Mouse (Mus musculus) midbrain, embryonic 14.5 days (tissue): ENCODE measurements around the gene Art4. TPM values are rescaled to one million over a fixed set of nuclear protein-coding genes. Genes with fewer than 3 reads are reported as not detected.

Experiments
- ATAC-seq: fragments of 200-750 bp; cut with Nextera tagmentation; 2 replicates; pipeline ENCODE4 v1.8.0; 2017; ENCODE audit warnings: moderate number of reproducible peaks, moderate library complexity; ENCODE audit not compliant: low FRiP score, low TSS enrichment
- DNase-seq: peaks from one replicate; pipeline ENCODE4 v3.0.0-alpha.2; 2015
- H3K27ac ChIP-seq: fragments of 300-500 bp; sonication (generic); replicated peaks from 2 replicates; pipeline ENCODE4 v1.5.1; 2014; ENCODE audit warnings: mild to moderate bottlenecking, low read depth, low read length, moderate library complexity
- H3K27me3 ChIP-seq: fragments of 300-500 bp; sonication (generic); 2 replicates; pipeline ENCODE4 v1.6.1; 2014; ENCODE audit warnings: low read length, control low read depth, mixed read lengths; ENCODE audit not compliant: control insufficient read depth, insufficient read depth
- H3K36me3 ChIP-seq: fragments of 300-500 bp; sonication (generic); 2 replicates; pipeline ENCODE4 v1.6.1; 2014; ENCODE audit warnings: low read length, control low read depth; ENCODE audit not compliant: control insufficient read depth, insufficient read depth
- H3K4me1 ChIP-seq: fragments of 300-500 bp; sonication (generic); 2 replicates; pipeline ENCODE4 v1.6.1; 2014; ENCODE audit warnings: mild to moderate bottlenecking, antibody characterized with exemption, low read length, control low read depth; ENCODE audit not compliant: control insufficient read depth, insufficient read depth
- H3K4me2 ChIP-seq: fragments of 300-500 bp; sonication (generic); 2 replicates; pipeline ENCODE4 v1.6.1; 2014; ENCODE audit warnings: mild to moderate bottlenecking, low read length, moderate library complexity
- H3K4me3 ChIP-seq: fragments of 300-500 bp; sonication (generic); replicated peaks from 2 replicates; pipeline ENCODE4 v1.5.1; 2014; ENCODE audit warnings: low read depth, low read length
- H3K9ac ChIP-seq: fragments of 300-500 bp; sonication (generic); replicated peaks from 2 replicates; pipeline ENCODE4 v1.6.1; 2014; ENCODE audit warnings: mild to moderate bottlenecking, low read length, moderate library complexity
- H3K9me3 ChIP-seq: fragments of 300-500 bp; sonication (generic); 2 replicates; pipeline ENCODE4 v1.6.1; 2016; ENCODE audit warnings: low read length, control low read depth, mixed read lengths; ENCODE audit not compliant: control insufficient read depth
- WGBS: fragments of 180-500 bp; shearing (Covaris S2); extraction: QIAGEN DNeasy Blood & Tissue Kit; methylation state at CpG from one replicate; pipeline ENCODE4 v1.1.7; 2014; 5-methylcytosine and 5-hydroxymethylcytosine counted together
- polyA plus RNA-seq: library from polyadenylated mRNA; unstranded; fragments of >200 nt; fragmentation: Nextera tagmentation; extraction: Ambion mirVana; gene quantifications from 2 replicates; pipeline ENCODE4 v1.2.1, GENCODE M21; 2014

Gene Art4
- polyA plus RNA-seq, 1 experiment from 2014 or later = not detected

DNA sequence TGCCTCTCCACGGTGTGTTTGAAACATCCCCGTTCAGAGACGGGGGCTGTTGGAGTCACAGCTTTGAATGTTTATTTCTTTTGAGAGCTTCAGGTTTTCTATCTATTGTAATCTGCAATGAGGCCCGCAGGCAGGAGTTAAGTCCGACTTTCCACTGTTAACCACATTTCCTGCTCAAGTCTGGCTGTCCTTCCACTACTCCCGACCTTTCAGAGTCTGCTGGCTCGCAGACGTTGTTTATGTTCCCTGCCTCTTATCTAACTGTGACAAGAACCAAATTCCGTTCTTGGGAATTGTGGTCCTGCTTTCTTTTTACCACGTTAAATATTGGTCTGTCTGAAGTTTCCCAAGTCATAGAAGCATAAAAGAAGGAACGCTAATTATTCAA lies 334 bp upstream of the Art4 start:
- no peak for ATAC-seq
- H3K4me3 ChIP-seq = no peak overlapping the region

DNA sequence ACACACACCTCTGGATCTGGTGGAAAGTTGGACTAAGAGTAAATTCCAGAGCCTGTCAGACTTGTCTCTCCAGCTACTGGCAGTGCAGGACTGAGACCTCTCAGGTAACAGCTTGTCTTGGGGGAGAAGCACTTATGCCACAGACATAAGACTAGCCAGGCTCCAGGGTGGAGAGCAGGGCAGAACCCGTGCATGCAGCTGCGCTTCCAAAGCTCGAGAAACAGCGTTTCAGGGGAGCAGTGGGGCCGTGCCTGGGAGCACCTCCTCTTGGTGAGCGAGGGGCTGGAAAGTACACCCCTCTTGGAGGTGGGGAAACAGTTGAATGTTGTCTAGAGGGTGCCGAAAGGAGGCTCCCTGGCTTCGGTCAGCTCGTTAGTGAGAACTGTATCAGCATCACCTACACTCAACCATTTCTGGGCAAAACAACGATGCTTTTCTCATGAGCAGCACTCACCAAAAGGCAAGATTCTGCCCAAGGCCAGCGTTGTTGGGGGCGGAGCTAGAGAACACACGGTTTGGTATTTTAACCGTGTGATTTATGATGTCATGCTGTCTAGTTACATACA lies 1.4 kb downstream of the Art4 start:
- no peak overlapping the region for H3K27ac ChIP-seq
- H3K9me3 ChIP-seq = no peaks in the 10 kb centered on the region
- H3K36me3 ChIP-seq = no peaks in the 10 kb centered on the region
- H3K9ac ChIP-seq = no peak overlapping the region
- no peak overlapping the region for H3K4me2 ChIP-seq
- WGBS = 74% methylated on average over 14 of the region's 14 CpGs
- no peaks in the 10 kb centered on the region for H3K27me3 ChIP-seq
- H3K4me3 ChIP-seq = no peak overlapping the region
- no peak for DNase-seq
- no peaks in the 10 kb centered on the region for H3K4me1 ChIP-seq
- ATAC-seq = no peak

More for the DNA sequence above, 334 bp upstream of the Art4 start:
- Histone ChIP-seq H3K4me2 (no peak overlapping the region), H3K27me3 (no peaks in the 10 kb centered on the region), H3K4me1 (no peaks in the 10 kb centered on the region), H3K9me3 (no peaks in the 10 kb centered on the region), H3K36me3 (no peaks in the 10 kb centered on the region), H3K9ac (no peak overlapping the region), H3K27ac (no peak overlapping the region)
- no peak for DNase-seq
- 73% methylated on average over 11 of the region's 11 CpGs for WGBS

DNA sequence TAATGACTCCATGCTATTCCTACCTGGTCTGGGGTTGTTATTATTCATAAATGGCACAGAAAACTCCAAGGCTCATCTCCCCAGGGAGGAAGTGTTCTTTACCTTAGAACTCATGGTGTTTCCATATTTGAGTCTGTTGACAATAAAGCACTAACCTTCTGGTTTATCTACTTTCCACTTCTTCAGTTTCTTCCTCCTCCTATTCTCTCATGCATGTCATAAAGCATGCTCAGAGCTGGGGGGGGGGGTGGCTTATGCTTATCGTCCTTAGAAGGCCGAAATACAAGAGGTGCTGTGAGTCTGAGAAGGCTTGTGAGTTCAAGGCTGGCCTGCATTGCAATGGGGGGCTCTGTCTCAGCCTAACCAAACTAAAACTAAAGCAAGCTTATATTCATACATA lies 2.4 kb downstream of the Art4 start:
- no peaks in the 10 kb centered on the region for H3K4me1 ChIP-seq
- H3K36me3 ChIP-seq = no peaks in the 10 kb centered on the region
- H3K4me3 ChIP-seq = no peak overlapping the region
- no peak overlapping the region for H3K9ac ChIP-seq
- DNase-seq = no peak
- H3K27ac ChIP-seq = no peak overlapping the region
- H3K27me3 ChIP-seq = no peaks in the 10 kb centered on the region
- 75% methylated on average over 2 of the region's 2 CpGs for WGBS
- H3K4me2 ChIP-seq = no peak overlapping the region
- ATAC-seq = no peak
- H3K9me3 ChIP-seq = no peaks in the 10 kb centered on the region

DNA sequence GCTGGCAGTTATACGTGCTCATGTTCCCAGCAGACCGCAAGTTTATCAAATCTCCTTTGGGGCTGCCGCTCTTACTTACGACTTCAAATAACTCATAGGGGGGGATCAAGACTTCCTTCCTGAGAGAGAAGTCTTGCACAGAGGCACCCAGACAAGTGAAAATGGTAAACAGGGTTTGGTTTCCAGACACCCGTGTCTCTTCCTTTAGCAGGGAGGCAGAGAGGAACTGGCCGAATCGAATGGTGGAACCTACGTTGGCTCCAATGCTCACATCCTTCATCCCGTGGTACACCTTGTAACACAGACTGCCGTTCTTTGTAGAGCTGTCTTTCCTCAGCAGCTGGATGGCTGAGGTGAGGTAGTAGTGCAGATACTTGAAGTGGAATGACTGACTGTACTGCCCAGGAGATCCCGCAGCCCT lies 3.2 kb downstream of the Art4 start:
- ATAC-seq (no peak), DNase-seq (no peak)
- WGBS = 90% methylated on average over 11 of the region's 11 CpGs
- Histone ChIP-seq H3K4me1 (no peaks in the 10 kb centered on the region), H3K27ac (no peak overlapping the region), H3K9me3 (no peaks in the 10 kb centered on the region), H3K4me2 (no peak overlapping the region), H3K9ac (no peak overlapping the region), H3K36me3 (no peaks in the 10 kb centered on the region), H3K27me3 (no peaks in the 10 kb centered on the region), H3K4me3 (no peak overlapping the region)

DNA sequence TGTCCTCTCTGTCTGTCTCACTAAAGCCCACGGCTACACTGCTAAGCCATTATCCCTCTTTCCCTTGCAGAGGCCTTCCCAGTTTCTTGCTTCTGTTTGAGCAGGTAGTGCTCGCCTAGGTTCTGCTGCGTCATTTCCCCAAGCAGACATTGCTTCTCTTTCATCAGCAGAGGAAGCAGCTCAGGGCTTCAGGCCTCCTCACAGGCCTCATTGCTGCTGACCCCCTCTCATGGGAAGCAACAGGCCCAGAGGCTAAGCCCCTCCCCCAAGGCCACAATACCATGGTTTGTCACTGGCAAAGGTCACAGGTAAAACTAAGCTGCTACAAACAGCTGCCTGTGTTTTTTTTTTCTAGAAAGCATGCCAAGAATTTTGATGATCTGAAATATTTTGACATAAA lies 4.8 kb downstream of the Art4 start:
- no peak overlapping the region for H3K27ac ChIP-seq
- no peaks in the 10 kb centered on the region for H3K9me3 ChIP-seq
- no peaks in the 10 kb centered on the region for H3K36me3 ChIP-seq
- 61% methylated on average over 3 of the region's 3 CpGs for WGBS
- H3K4me2 ChIP-seq = no peak overlapping the region
- H3K4me1 ChIP-seq = no peaks in the 10 kb centered on the region
- H3K4me3 ChIP-seq = no peak overlapping the region
- no peaks in the 10 kb centered on the region for H3K27me3 ChIP-seq
- ATAC-seq = no peak
- no peak overlapping the region for H3K9ac ChIP-seq
- no peak for DNase-seq

DNA sequence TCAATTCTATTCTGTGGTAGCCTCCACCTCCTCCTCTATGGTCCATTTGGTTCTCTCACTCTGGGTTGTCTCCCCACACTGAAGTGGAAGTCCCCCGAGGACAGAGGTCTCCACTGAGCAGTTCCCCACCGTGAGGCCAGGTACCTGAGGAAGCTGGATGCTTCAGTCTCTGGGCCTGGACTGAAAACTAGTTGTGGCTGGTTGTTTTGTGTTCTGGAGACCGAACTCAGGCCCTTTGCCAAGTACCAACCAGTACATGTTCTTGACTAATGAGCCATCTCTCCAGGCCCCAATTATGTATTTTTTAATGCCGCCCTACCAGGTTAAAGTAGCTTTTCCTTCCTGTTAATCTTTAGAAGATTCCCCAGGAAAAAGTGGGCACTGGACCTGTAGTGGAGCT lies 5.2 kb downstream of the Art4 start:
- 87% methylated on average over 4 of the region's 4 CpGs for WGBS
- H3K4me3 ChIP-seq = no peak overlapping the region
- no peak overlapping the region for H3K4me2 ChIP-seq
- no peaks in the 10 kb centered on the region for H3K36me3 ChIP-seq
- DNase-seq (no peak), ATAC-seq (no peak)
- H3K27me3 ChIP-seq = no peaks in the 10 kb centered on the region
- no peaks in the 10 kb centered on the region for H3K4me1 ChIP-seq
- H3K9me3 ChIP-seq = no peaks in the 10 kb centered on the region
- no peak overlapping the region for H3K9ac ChIP-seq
- H3K27ac ChIP-seq = no peak overlapping the region

DNA sequence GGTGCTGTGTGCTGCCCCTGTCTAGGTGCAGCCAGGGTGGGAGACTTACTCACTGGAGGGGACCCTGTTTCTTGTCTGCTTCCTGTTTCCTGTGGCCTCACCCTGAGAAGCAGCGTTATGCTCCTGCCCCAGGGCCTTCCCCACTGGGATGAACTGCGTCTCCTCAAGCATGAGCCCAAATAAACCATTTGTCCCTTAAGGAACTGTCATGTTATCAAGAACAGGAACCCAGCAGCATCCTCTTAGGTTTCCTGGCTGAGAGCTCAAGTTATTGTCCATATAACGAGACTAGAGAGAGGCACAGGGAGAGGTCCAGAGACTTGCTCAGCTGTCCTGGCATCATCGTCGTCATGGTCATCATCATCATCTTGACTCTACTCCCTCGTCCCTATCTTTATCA lies 7.3 kb downstream of the Art4 start:
- ATAC-seq = no peak
- H3K9me3 ChIP-seq = no peaks in the 10 kb centered on the region
- no peak overlapping the region for H3K9ac ChIP-seq
- H3K36me3 ChIP-seq = no peaks in the 10 kb centered on the region
- WGBS = 80% methylated on average over 6 of the region's 6 CpGs
- no peaks in the 10 kb centered on the region for H3K27me3 ChIP-seq
- DNase-seq = no peak
- no peaks in the 10 kb centered on the region for H3K4me1 ChIP-seq
- no peak overlapping the region for H3K4me3 ChIP-seq
- H3K4me2 ChIP-seq = no peak overlapping the region
- H3K27ac ChIP-seq = no peak overlapping the region

DNA sequence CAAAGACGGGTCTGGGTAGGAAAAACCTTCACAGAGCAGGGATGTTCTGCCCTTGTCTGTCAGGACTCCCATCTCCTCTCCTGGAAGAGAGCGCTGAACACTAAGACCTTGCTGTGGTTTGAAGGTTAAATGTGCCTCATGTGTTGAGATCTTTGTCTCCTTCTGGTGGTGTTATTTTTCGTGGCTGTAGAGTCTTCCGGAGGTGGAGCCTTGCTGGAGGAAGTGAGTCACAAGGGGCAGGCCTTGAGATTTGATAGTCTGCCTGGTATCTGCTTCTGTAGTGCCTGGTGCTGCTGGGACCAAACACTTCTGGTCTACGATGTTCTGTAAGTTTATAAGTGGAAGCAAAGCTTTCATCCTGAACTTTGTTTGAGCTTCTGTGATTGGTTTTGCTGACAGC lies 8.6 kb downstream of the Art4 start:
- Histone ChIP-seq H3K9ac (no peak overlapping the region), H3K4me3 (no peak overlapping the region), H3K27ac (no peak overlapping the region), H3K4me2 (no peak overlapping the region), H3K27me3 (no peaks in the 10 kb centered on the region), H3K4me1 (no peaks in the 10 kb centered on the region), H3K9me3 (no peaks in the 10 kb centered on the region), H3K36me3 (no peaks in the 10 kb centered on the region)
- no peak for DNase-seq
- ATAC-seq = no peak
- 83% methylated on average over 5 of the region's 5 CpGs for WGBS

DNA sequence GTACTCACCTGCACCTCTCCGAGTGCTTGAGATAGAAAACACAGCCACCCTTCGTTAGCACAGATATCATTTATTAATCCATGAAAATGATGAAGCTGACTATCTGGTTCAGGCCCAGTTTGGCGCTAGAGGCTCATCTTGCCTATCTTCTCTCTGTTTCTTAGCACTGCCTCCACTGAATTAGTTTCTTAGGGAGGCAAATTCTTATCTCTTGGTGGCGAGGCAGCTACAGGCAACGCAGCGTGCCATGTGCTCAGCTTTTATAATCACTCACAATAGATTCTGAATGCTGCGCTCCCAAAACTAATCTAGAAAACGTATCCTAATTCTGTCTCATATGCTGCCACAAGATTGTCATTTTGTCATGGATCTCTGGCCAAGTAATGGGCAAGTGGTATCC lies 9.1 kb downstream of the Art4 start:
- 86% methylated on average over 8 of the region's 8 CpGs for WGBS

More for the DNA sequence above, 9.1 kb downstream of the Art4 start:
- no peak overlapping the region for H3K9ac ChIP-seq
- H3K4me3 ChIP-seq = no peak overlapping the region
- no peak for ATAC-seq
- DNase-seq = no peak
- H3K4me2 ChIP-seq = no peak overlapping the region
- H3K27me3 ChIP-seq = no peaks in the 10 kb centered on the region
- H3K4me1 ChIP-seq = no peaks in the 10 kb centered on the region
- H3K9me3 ChIP-seq = no peaks in the 10 kb centered on the region
- H3K27ac ChIP-seq = no peak overlapping the region
- no peaks in the 10 kb centered on the region for H3K36me3 ChIP-seq
